Mouse (Mus musculus) heart, embryonic 14.5 days (tissue): ENCODE data around the gene Sult1d1. TPM values are rescaled to one million over a fixed set of nuclear protein-coding genes. Genes with fewer than 3 reads are reported as not detected.
"Not testable (repeated sequence)": the region's sequence is repeated elsewhere in the genome, so short reads cannot be mapped to it uniquely, and the experiment has no call there.

Experiments
- ATAC-seq: fragments of 200-750 bp; cut with Nextera tagmentation; 2 replicates; pipeline ENCODE4 v1.8.0; 2017; ENCODE audit warnings: low read depth, moderate TSS enrichment; ENCODE audit not compliant: insufficient number of reproducible peaks, insufficient read depth, low FRiP score
- H3K27ac ChIP-seq, 2 experiments: fragments of 200-500 bp in 1 of 2; fragments of 300-500 bp in 1 of 2; sonication (generic) in 1 of 2; replicated peaks in 1 of 2; 2 replicates each; pipeline ENCODE4 v1.5.1; 2012 to 2014; ENCODE audit warnings: low read depth in 2 of 2, low read length in 2 of 2, control low read depth in 1 of 2, mild to moderate bottlenecking in 1 of 2, mixed read lengths in 1 of 2; ENCODE audit not compliant: control insufficient read depth in 1 of 2, insufficient read depth in 1 of 2
- H3K27me3 ChIP-seq: fragments of 300-500 bp; sonication (generic); 2 replicates; pipeline ENCODE4 v1.6.1; 2014; ENCODE audit warnings: mild to moderate bottlenecking, low read length, control low read depth; ENCODE audit not compliant: control insufficient read depth, insufficient read depth
- H3K36me3 ChIP-seq: fragments of 300-500 bp; sonication (generic); 2 replicates; pipeline ENCODE4 v1.6.1; 2014; ENCODE audit warnings: mild to moderate bottlenecking, control low read depth, low read length, mixed read lengths; ENCODE audit not compliant: control insufficient read depth, insufficient read depth
- H3K4me1 ChIP-seq, 2 experiments: fragments of 200-500 bp in 1 of 2; fragments of 300-500 bp in 1 of 2; sonication (generic) in 1 of 2; 2 replicates each; pipeline ENCODE4 v1.6.1; 2012 to 2014; ENCODE audit warnings: low read length in 2 of 2, control low read depth in 1 of 2, mixed read lengths in 1 of 2; ENCODE audit not compliant: control insufficient read depth in 2 of 2, insufficient read depth in 2 of 2
- H3K4me2 ChIP-seq: fragments of 300-500 bp; sonication (generic); 2 replicates; pipeline ENCODE4 v1.6.1; 2014; ENCODE audit warnings: mild to moderate bottlenecking, low read length
- H3K4me3 ChIP-seq, 2 experiments: fragments of 200-500 bp in 1 of 2; fragments of 300-500 bp in 1 of 2; sonication (generic) in 1 of 2; 2 replicates each; pipeline ENCODE4 v1.5.1; 2012 to 2014; ENCODE audit warnings: low read length in 2 of 2, mild to moderate bottlenecking in 2 of 2, control low read depth in 1 of 2, low read depth in 1 of 2, moderate library complexity in 1 of 2; ENCODE audit not compliant: control insufficient read depth in 1 of 2, insufficient read depth in 1 of 2
- H3K9ac ChIP-seq: fragments of 300-500 bp; sonication (generic); 2 replicates; pipeline ENCODE4 v1.6.1; 2014; ENCODE audit warnings: mild to moderate bottlenecking, low read length
- H3K9me3 ChIP-seq: fragments of 300-500 bp; sonication (generic); 2 replicates; pipeline ENCODE4 v1.6.1; 2016; ENCODE audit warnings: low read length, control low read depth; ENCODE audit not compliant: control insufficient read depth
- WGBS: fragments of 180-500 bp; shearing (Covaris S2); extraction: QIAGEN DNeasy Blood & Tissue Kit; methylation state at CpG from one replicate; pipeline ENCODE4 v1.1.7; 2014; 5-methylcytosine and 5-hydroxymethylcytosine counted together
- microRNA-seq: library from miRNA; unstranded; fragments of <30 nt; microRNA quantifications from one replicate; pipeline ENCODE4, GENCODE M21; 2016
- polyA plus RNA-seq: library from polyadenylated mRNA; unstranded; fragments of >200 nt; fragmentation: Nextera tagmentation; extraction: Ambion mirVana; gene quantifications from 2 replicates; pipeline ENCODE4 v1.2.1, GENCODE M21; 2014

The Sult1d1 gene
- polyA plus RNA-seq, 1 experiment from 2014 or later = not detected

- Histone ChIP-seq H3K27ac (no peak within 1 kb of the TSS), H3K4me3 (no peak within 1 kb of the TSS), H3K4me1 (no peaks in the 10 kb centered on the region), H3K9me3 (no peaks in the 10 kb centered on the region), H3K27me3 (no peaks in the 10 kb centered on the region), H3K36me3 (no peaks in the 10 kb centered on the region), H3K9ac (no peak within 1 kb of the TSS), H3K4me2 (no peak within 1 kb of the TSS)
- WGBS = 88% methylated on average over 2 of the region's 2 CpGs
- no peak for ATAC-seq
Measured at GRCm38 (mm10) chr5:87538111-87538510, 30.7 kb downstream of the Sult1d1 start, which contains the start of gene Sult1b1. TSS of gene Sult1b1 (minus strand) at chr5:87538195.

- no peak overlapping the region for H3K9ac ChIP-seq
Measured at GRCm38 (mm10) chr5:87535994-87536644, 32.7 kb downstream of the Sult1d1 start.

GRCm38 (mm10) chr5:87532288-87532687 lies 36.5 kb downstream of the Sult1d1 start:
- 56% methylated on average over 2 of the region's 2 CpGs for WGBS
- no peak overlapping the region for H3K27ac ChIP-seq
- no peaks in the 10 kb centered on the region for H3K9me3 ChIP-seq
- H3K27me3 ChIP-seq = no peaks in the 10 kb centered on the region
- H3K4me2 ChIP-seq = no peak overlapping the region
- no peak overlapping the region for H3K4me3 ChIP-seq
- ATAC-seq = no peak
- no peaks in the 10 kb centered on the region for H3K4me1 ChIP-seq
- H3K36me3 ChIP-seq = no peaks in the 10 kb centered on the region
- no peak overlapping the region for H3K9ac ChIP-seq

More at GRCm38 (mm10) chr5:87535994-87536644, 32.7 kb downstream of the Sult1d1 start:
- Histone ChIP-seq H3K36me3 (no peaks in the 10 kb centered on the region), H3K4me3 (no peak overlapping the region), H3K27me3 (no peaks in the 10 kb centered on the region), H3K9me3 (no peaks in the 10 kb centered on the region), H3K4me2 (no peak overlapping the region), H3K4me1 (no peaks in the 10 kb centered on the region), H3K27ac (no peak overlapping the region)
- 77% methylated on average over 4 of the region's 4 CpGs for WGBS
- ATAC-seq = no peak

DNA sequence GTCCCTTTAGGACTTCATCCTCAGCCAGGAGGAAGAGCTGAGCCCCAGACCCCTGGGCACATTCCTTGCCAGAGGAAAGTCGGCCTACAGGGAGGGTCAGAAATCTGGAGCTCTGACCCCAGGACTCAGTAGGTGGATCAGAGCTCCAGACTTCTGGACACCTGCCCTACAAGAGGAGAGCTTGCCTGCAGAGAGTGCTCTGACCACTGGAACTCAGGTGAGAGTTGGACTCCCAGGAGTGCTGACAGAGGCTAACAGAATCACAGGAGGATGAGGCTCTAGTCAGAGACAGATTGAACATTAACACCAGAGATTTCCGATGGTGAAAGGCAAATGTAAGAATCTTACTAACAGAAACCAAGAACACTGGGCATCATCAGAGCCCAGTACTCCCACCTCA lies 45.3 kb downstream of the Sult1d1 start:
- not testable (repeated sequence) for H3K27ac ChIP-seq, H3K27me3 ChIP-seq, H3K9me3 ChIP-seq, H3K9ac ChIP-seq, H3K4me2 ChIP-seq, H3K36me3 ChIP-seq, ATAC-seq, H3K4me1 ChIP-seq, H3K4me3 ChIP-seq
- WGBS = 81% methylated on average over 2 of the region's 2 CpGs

- H3K4me1 ChIP-seq = no peaks in the 10 kb centered on the region
- H3K27me3 ChIP-seq = no peaks in the 10 kb centered on the region
- H3K36me3 ChIP-seq = no peaks in the 10 kb centered on the region
- ATAC-seq = no peak
- no peak overlapping the region for H3K9ac ChIP-seq
- H3K4me3 ChIP-seq = no peak overlapping the region
- 55% methylated on average over 4 of the region's 4 CpGs for WGBS
- no peaks in the 10 kb centered on the region for H3K9me3 ChIP-seq
- H3K27ac ChIP-seq = no peak overlapping the region
- H3K4me2 ChIP-seq = no peak overlapping the region
Measured at GRCm38 (mm10) chr5:87505776-87506458, 62.9 kb downstream of the Sult1d1 start.

Small RNA genes within 50 kb of the gene (microRNA-seq; reads per million reads assigned to microRNA genes)
- gene Mir3969 = not detected

Other genes starting within 250 kb of the Sult1d1 start
- not detected in 2 replicates for gene Ugt2a3, start 231.8 kb downstream of the Sult1d1 start, polyA plus RNA-seq
- not detected in 2 replicates for gene Ugt2b38, start 144.8 kb downstream of the Sult1d1 start, polyA plus RNA-seq
- gene Ugt2a2, start 86.8 kb downstream of the Sult1d1 start, polyA plus RNA-seq = not detected in 2 replicates
- gene Gm43638, start 82.2 kb downstream of the Sult1d1 start, polyA plus RNA-seq = not detected in 2 replicates
- gene Ugt2a1, start 78.2 kb downstream of the Sult1d1 start, polyA plus RNA-seq = not detected in 2 replicates
- gene Sult1b1, start 30.8 kb downstream of the Sult1d1 start, polyA plus RNA-seq = not detected in 2 replicates
- gene Sult1e1, start 22.6 kb upstream of the Sult1d1 start, polyA plus RNA-seq = not detected in 2 replicates
- not detected in 2 replicates for gene Csn1s1, start 97.2 kb upstream of the Sult1d1 start, polyA plus RNA-seq
- not detected in 2 replicates for gene Csn2, start 130.6 kb upstream of the Sult1d1 start, polyA plus RNA-seq
- not detected in 2 replicates for gene Csn1s2a, start 205.5 kb upstream of the Sult1d1 start, polyA plus RNA-seq
- gene Csn1s2b, start 239.1 kb upstream of the Sult1d1 start, polyA plus RNA-seq = not detected in 2 replicates